Mouse (Mus musculus) spleen, adult 2 months (tissue): ENCODE data around the gene Mrps18a.

Experiments
- CTCF ChIP-seq: fragments of 200-500 bp; IDR thresholded peaks from 2 replicates; pipeline ENCODE4 v1.5.1; 2011; ENCODE audit warnings: mild to moderate bottlenecking, inconsistent platforms; ENCODE audit not compliant: insufficient read depth, insufficient read length, insufficient replicate concordance; ENCODE audit errors: extremely low read depth
- POLR2A ChIP-seq: fragments of 200-500 bp; IDR thresholded peaks from 2 replicates; pipeline ENCODE4 v1.6.1; 2011; ENCODE audit warnings: low read depth, low read length, inconsistent platforms

DNA sequence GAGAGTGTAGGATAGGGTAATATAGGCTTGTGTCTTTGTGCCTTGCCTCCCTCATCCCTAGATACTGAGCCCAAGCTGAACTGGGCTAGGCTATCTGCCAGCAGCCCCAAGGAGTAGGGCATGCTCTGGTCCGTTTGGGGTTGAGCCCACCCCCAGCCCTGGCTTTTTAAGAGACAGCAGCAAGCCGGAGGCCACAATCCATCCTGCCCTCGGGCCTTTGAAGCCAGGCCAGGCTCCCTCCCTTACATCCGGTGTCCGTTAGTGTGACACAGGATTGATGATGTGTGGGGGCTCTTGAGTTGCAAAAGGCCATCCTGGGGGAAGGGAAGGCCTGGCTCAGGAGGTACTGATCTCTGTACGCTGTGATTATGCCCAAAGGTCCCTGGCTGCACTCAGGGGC lies 15.8 kb downstream of the Mrps18a start:
- TF ChIP-seq CTCF: no peak
- TF ChIP-seq POLR2A: no peak
